In the genomic region with DNA sequence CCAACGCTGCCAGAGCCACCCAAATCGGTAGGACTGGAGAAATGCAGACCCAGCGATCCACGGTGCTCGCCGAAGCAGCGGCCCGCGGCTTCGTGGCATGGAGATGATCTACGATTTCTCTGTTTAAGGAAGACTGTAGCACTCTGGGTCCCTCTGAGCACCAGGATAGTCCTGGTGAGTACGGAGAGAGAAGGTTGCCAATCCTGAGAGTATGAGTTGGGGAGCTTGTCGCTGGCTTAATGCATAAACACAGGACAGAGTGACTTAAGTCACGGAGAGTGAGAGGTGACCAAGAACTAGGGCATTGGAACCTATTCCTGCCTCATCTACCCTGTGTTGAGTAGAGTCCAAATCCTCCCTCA, we compare ENCODE assay signal across 8 mouse cellular contexts. TPM values are rescaled to one million over a fixed set of nuclear protein-coding genes. Genes with fewer than 3 reads are reported as not detected.
DNase-seq lines count a peak whose midpoint lies in the region; ATAC-seq lines count a peak whose summit lies in the region.

No protein-coding gene starts in this region.

- WGBS in kidney, embryonic 15.5 days = under 1% methylated on average over 14 of the region's 14 CpGs
- WGBS in hindbrain, embryonic 15.5 days = under 1% methylated on average over 14 of the region's 14 CpGs
- 0% methylated on average over 14 of the region's 14 CpGs for WGBS in midbrain, embryonic 15.5 days

- no peak for DNase-seq in kidney, postnatal 10 days
- DNase-seq in spleen, postnatal 4 days (ENCODE audit: low spot score in 2 of 2) = no peak
- DNase-seq in urinary bladder, adult 2 months (ENCODE audit: low spot score) = no peak
- DNase-seq in right cerebral cortex, postnatal 14 days = no peak

- H3K4me3 ChIP-seq in kidney, embryonic 15.5 days (replicated peaks) = peak overlapping the region; percentile 91
- peak overlapping the region; percentile 99 for H3K4me3 ChIP-seq in brown adipose tissue, adult 24 weeks (ENCODE audit: insufficient read depth, low read depth, low read length)
- H3K4me3 ChIP-seq in hindbrain, embryonic 15.5 days = peak overlapping the region; percentile 82
- peak overlapping the region; percentile 51 for H3K4me3 ChIP-seq in midbrain, embryonic 15.5 days

- no peaks in the 10 kb centered on the region for H3K9me3 ChIP-seq in kidney, embryonic 15.5 days (replicated peaks)
- no peaks in the 10 kb centered on the region for H3K9me3 ChIP-seq in hindbrain, embryonic 15.5 days
- no peaks in the 10 kb centered on the region for H3K9me3 ChIP-seq in midbrain, embryonic 15.5 days

- peak overlapping the region; percentile 75 for H3K4me2 ChIP-seq in kidney, embryonic 15.5 days
- peak overlapping the region; percentile 75 for H3K4me2 ChIP-seq in hindbrain, embryonic 15.5 days
- H3K4me2 ChIP-seq in midbrain, embryonic 15.5 days = peak overlapping the region; percentile 83

- peak; percentile 7; the same call in 1 of the 2 replicates for ATAC-seq in kidney, embryonic 15.5 days (replicated peaks; ENCODE audit: low FRiP score)
- ATAC-seq in hindbrain, embryonic 15.5 days (ENCODE audit: low FRiP score, low read depth) = peak; percentile 13
- ATAC-seq in midbrain, embryonic 15.5 days (replicated peaks) = peak; percentile 57

- H3K36me3 ChIP-seq in kidney, embryonic 15.5 days = peaks cover 51% of the 10 kb centered on the region
- H3K36me3 ChIP-seq in hindbrain, embryonic 15.5 days = peaks cover 18% of the 10 kb centered on the region
- peaks cover 13% of the 10 kb centered on the region; the same call in 1 of the 2 replicates for H3K36me3 ChIP-seq in midbrain, embryonic 15.5 days (replicated peaks)

- peak overlapping the region; percentile 97 for H3K9ac ChIP-seq in kidney, embryonic 15.5 days
- H3K9ac ChIP-seq in hindbrain, embryonic 15.5 days = peak overlapping the region; percentile 91
- H3K9ac ChIP-seq in midbrain, embryonic 15.5 days = peak overlapping the region; percentile 68

- no peaks in the 10 kb centered on the region for H3K27me3 ChIP-seq in kidney, embryonic 15.5 days
- H3K27me3 ChIP-seq in hindbrain, embryonic 15.5 days = no peaks in the 10 kb centered on the region
- no peaks in the 10 kb centered on the region for H3K27me3 ChIP-seq in midbrain, embryonic 15.5 days (replicated peaks)

- H3K27ac ChIP-seq in kidney, embryonic 15.5 days = peak overlapping the region; percentile 98
- peak overlapping the region; percentile 55 for H3K27ac ChIP-seq in brown adipose tissue, adult 24 weeks (replicated peaks; ENCODE audit: low read depth, low read length)
- H3K27ac ChIP-seq in hindbrain, embryonic 15.5 days (replicated peaks) = peak overlapping the region; percentile 92
- peak overlapping the region; percentile 88 for H3K27ac ChIP-seq in midbrain, embryonic 15.5 days

- H3K4me1 ChIP-seq in kidney, embryonic 15.5 days = peaks cover 31% of the 10 kb centered on the region
- no peaks in the 10 kb centered on the region for H3K4me1 ChIP-seq in brown adipose tissue, adult 24 weeks (ENCODE audit: control insufficient read depth, insufficient read depth, insufficient read length, low read length)
- peaks cover 24% of the 10 kb centered on the region for H3K4me1 ChIP-seq in hindbrain, embryonic 15.5 days (replicated peaks)
- peaks cover 22% of the 10 kb centered on the region for H3K4me1 ChIP-seq in midbrain, embryonic 15.5 days

RNA-seq across cellular contexts. Expression of a gene that starts 19.9 kb away (rescaled TPM):
- 26.5 and 29.2 TPM in 2 replicates for polyA plus RNA-seq in kidney, embryonic 15.5 days (2015; fragmentation: Nextera tagmentation; extraction: Ambion mirVana)
- polyA plus RNA-seq in brown adipose tissue, adult 24 weeks (2012; ENCODE audit: insufficient read depth, insufficient read length, missing spikeins) = 3.1 and 3.9 TPM in 2 replicates
- 13.9 and 14.7 TPM in 2 replicates for polyA plus RNA-seq in hindbrain, embryonic 15.5 days (2015; fragmentation: Nextera tagmentation; extraction: Ambion mirVana)
- 15.0 and 16.3 TPM in 2 replicates for polyA plus RNA-seq in midbrain, embryonic 15.5 days (2015; fragmentation: Nextera tagmentation; extraction: Ambion mirVana)
- polyA plus RNA-seq in urinary bladder, adult 2 months (2012; rRNA removed) = 8.3 and 13.8 TPM in 2 replicates

RNA-seq across cellular contexts. Expression of a gene that starts 34.4 kb away (rescaled TPM):
- polyA plus RNA-seq in kidney, embryonic 15.5 days (2015; fragmentation: Nextera tagmentation; extraction: Ambion mirVana) = 7.1 and 8.2 TPM in 2 replicates
- polyA plus RNA-seq in brown adipose tissue, adult 24 weeks (2012; ENCODE audit: insufficient read depth, insufficient read length, missing spikeins) = 2.5 and 3.3 TPM in 2 replicates
- 12.6 and 12.7 TPM in 2 replicates for polyA plus RNA-seq in hindbrain, embryonic 15.5 days (2015; fragmentation: Nextera tagmentation; extraction: Ambion mirVana)
- polyA plus RNA-seq in midbrain, embryonic 15.5 days (2015; fragmentation: Nextera tagmentation; extraction: Ambion mirVana) = 13.8 and 15.4 TPM in 2 replicates
- polyA plus RNA-seq in urinary bladder, adult 2 months (2012; rRNA removed) = 5.6 and 6.2 TPM in 2 replicates

RNA-seq across cellular contexts. Expression of a gene that starts 34.7 kb away (rescaled TPM):
- 0.08 and 0.32 TPM in 2 replicates for polyA plus RNA-seq in kidney, embryonic 15.5 days (2015; fragmentation: Nextera tagmentation; extraction: Ambion mirVana)
- 0.38 TPM in 1 of 2 replicates, not detected in the other for polyA plus RNA-seq in brown adipose tissue, adult 24 weeks (2012; ENCODE audit: insufficient read depth, insufficient read length, missing spikeins)
- polyA plus RNA-seq in hindbrain, embryonic 15.5 days (2015; fragmentation: Nextera tagmentation; extraction: Ambion mirVana) = 0.23 and 0.25 TPM in 2 replicates
- 0.18 TPM in 1 of 2 replicates, not detected in the other for polyA plus RNA-seq in midbrain, embryonic 15.5 days (2015; fragmentation: Nextera tagmentation; extraction: Ambion mirVana)
- polyA plus RNA-seq in urinary bladder, adult 2 months (2012; rRNA removed) = 0.70 and 0.75 TPM in 2 replicates

RNA-seq across cellular contexts. Expression of a gene that starts 55.7 kb away (rescaled TPM):
- 111 and 112 TPM in 2 replicates for polyA plus RNA-seq in kidney, embryonic 15.5 days (2015; fragmentation: Nextera tagmentation; extraction: Ambion mirVana)
- polyA plus RNA-seq in brown adipose tissue, adult 24 weeks (2012; ENCODE audit: insufficient read depth, insufficient read length, missing spikeins) = 21.4 and 22.5 TPM in 2 replicates
- 534 and 558 TPM in 2 replicates for polyA plus RNA-seq in hindbrain, embryonic 15.5 days (2015; fragmentation: Nextera tagmentation; extraction: Ambion mirVana)
- polyA plus RNA-seq in midbrain, embryonic 15.5 days (2015; fragmentation: Nextera tagmentation; extraction: Ambion mirVana) = 539 and 549 TPM in 2 replicates
- 61.7 and 66.2 TPM in 2 replicates for polyA plus RNA-seq in urinary bladder, adult 2 months (2012; rRNA removed)

RNA-seq across cellular contexts. Expression of a gene that starts 56.8 kb away (rescaled TPM):
- 13.7 and 13.9 TPM in 2 replicates for polyA plus RNA-seq in kidney, embryonic 15.5 days (2015; fragmentation: Nextera tagmentation; extraction: Ambion mirVana)
- 2.7 and 3.1 TPM in 2 replicates for polyA plus RNA-seq in brown adipose tissue, adult 24 weeks (2012; ENCODE audit: insufficient read depth, insufficient read length, missing spikeins)
- 18.2 and 18.8 TPM in 2 replicates for polyA plus RNA-seq in hindbrain, embryonic 15.5 days (2015; fragmentation: Nextera tagmentation; extraction: Ambion mirVana)
- polyA plus RNA-seq in midbrain, embryonic 15.5 days (2015; fragmentation: Nextera tagmentation; extraction: Ambion mirVana) = 19.2 and 20.5 TPM in 2 replicates
- polyA plus RNA-seq in urinary bladder, adult 2 months (2012; rRNA removed) = 5.3 and 5.9 TPM in 2 replicates

Comparison
In these comparisons a context has a peak if more than half of its experiments do, and no peak if none do; other contexts are left out.
1. ATAC-seq: peak in every context shown above with its lines; median percentile 57 in midbrain, embryonic 15.5 days; 13 in hindbrain, embryonic 15.5 days; 7 in kidney, embryonic 15.5 days.